Comparison of ENCODE assay signal across 14 mouse cellular contexts in genomic region chr6:118889441-118889840, GRCm38 (mm10).
"Had no signal": no experiment of that assay in that cellular context is flagged by ENCODE, and none has a peak within 500 bp of the region (broad histone marks: within the 10 kb centered on the region; RNA-seq: fewer than 3 reads in every experiment).

No protein-coding gene starts in this region.

- H3K4me3 ChIP-seq: limb, embryonic 13.5 days; midbrain, embryonic 10.5 days; myocyte had no signal

- H3K36me3 ChIP-seq: limb, embryonic 13.5 days; midbrain, embryonic 10.5 days had no signal

- H3K4me1 ChIP-seq: midbrain, embryonic 10.5 days had no signal

- H3K9me3 ChIP-seq: limb, embryonic 13.5 days; midbrain, embryonic 10.5 days had no signal

- H3K27ac ChIP-seq: limb, embryonic 13.5 days; liver, embryonic 14.5 days; midbrain, embryonic 10.5 days had no signal

- ATAC-seq: inflammation-experienced regulatory T-cells, adult 6 months; intestine, postnatal 0 days had no signal

- H3K27me3 ChIP-seq: limb, embryonic 13.5 days had no signal

- DNase-seq: kidney, postnatal 25 days; left cerebral cortex, postnatal 4 days; lung, adult 2 months; lung, postnatal 14 days; midbrain, embryonic 14.5 days; spleen, adult 18-20 months; thymus, adult 18-20 months; thymus, postnatal 14 days had no signal

- H3K4me2 ChIP-seq: limb, embryonic 13.5 days had no signal

- H3K9ac ChIP-seq: limb, embryonic 13.5 days; liver, embryonic 14.5 days had no signal
